Mouse (Mus musculus): ENCODE data around the gene S1pr4. TPM values are rescaled to one million over a fixed set of nuclear protein-coding genes. Genes with fewer than 3 reads are reported as not detected.
A peak's percentile ranks its signal among the peaks of the same experiment; 100 is the strongest.

S1pr4 gene
- polyA plus RNA-seq, 1 experiment from 2014 or later = 0.41 TPM

GRCm38 (mm10) chr10:81488081-81488480, 11.9 kb downstream of the S1pr4 start:
- 89% methylated on average over 11 of the region's 11 CpGs for whole genome bisulfite sequencing
- no peaks in the 10 kb centered on the region for H3K9me3 ChIP-seq
- no peak for ATAC-seq (ENCODE audit: low FRiP score, low read depth)
- H3K36me3 ChIP-seq = peaks cover 69% of the 10 kb centered on the region
- no peaks in the 10 kb centered on the region for H3K27me3 ChIP-seq
- H3K4me2 ChIP-seq (replicated peaks) = no peak overlapping the region
- no peak overlapping the region for H3K4me3 ChIP-seq
- H3K4me1 ChIP-seq = peaks cover 11% of the 10 kb centered on the region
- H3K27ac ChIP-seq (replicated peaks) = no peak overlapping the region
- H3K9ac ChIP-seq (replicated peaks) = no peak overlapping the region

GRCm38 (mm10) chr10:81486496-81486895, 13.4 kb downstream of the S1pr4 start:
- H3K36me3 ChIP-seq = peaks cover 54% of the 10 kb centered on the region
- ATAC-seq (ENCODE audit: low FRiP score, low read depth) = no peak
- whole genome bisulfite sequencing = 80% methylated on average over 10 of the region's 10 CpGs

GRCm38 (mm10) chr10:81485479-81486018, 14.4 kb downstream of the S1pr4 start:
- peaks cover 44% of the 10 kb centered on the region for H3K36me3 ChIP-seq
- peak overlapping the region; percentile 73 for H3K27ac ChIP-seq (replicated peaks)
- no peak overlapping the region for H3K9ac ChIP-seq (replicated peaks)
- peaks cover 30% of the 10 kb centered on the region for H3K4me1 ChIP-seq
- no peak for ATAC-seq (ENCODE audit: low FRiP score, low read depth)
- no peaks in the 10 kb centered on the region for H3K9me3 ChIP-seq
- no peak overlapping the region for H3K4me2 ChIP-seq (replicated peaks)
- H3K27me3 ChIP-seq = peaks cover 23% of the 10 kb centered on the region
- WGBS = 77% methylated on average over 7 of the region's 7 CpGs
- H3K4me3 ChIP-seq = no peak overlapping the region

More at GRCm38 (mm10) chr10:81486496-81486895, 13.4 kb downstream of the S1pr4 start:
- Histone ChIP-seq H3K27ac (replicated peaks) (no peak overlapping the region), H3K27me3 (peaks cover 14% of the 10 kb centered on the region), H3K4me2 (replicated peaks) (no peak overlapping the region), H3K9ac (replicated peaks) (no peak overlapping the region), H3K4me1 (peaks cover 23% of the 10 kb centered on the region), H3K9me3 (no peaks in the 10 kb centered on the region), H3K4me3 (no peak overlapping the region)

- no peaks in the 10 kb centered on the region for H3K9me3 ChIP-seq
- peaks cover 35% of the 10 kb centered on the region for H3K4me1 ChIP-seq
- no peak overlapping the region for H3K4me2 ChIP-seq (replicated peaks)
- ATAC-seq (ENCODE audit: low FRiP score, low read depth) = no peak
- no peak overlapping the region for H3K4me3 ChIP-seq
- peaks cover 28% of the 10 kb centered on the region for H3K27me3 ChIP-seq
- H3K9ac ChIP-seq (replicated peaks) = 0 out of 2 replicates have a peak overlapping the region, but pooled peaks have one; percentile 4
- peaks cover 39% of the 10 kb centered on the region for H3K36me3 ChIP-seq
- 31% methylated on average over 2 of the region's 2 CpGs for WGBS
- peak overlapping the region; percentile 73 for H3K27ac ChIP-seq (replicated peaks)
Measured at GRCm38 (mm10) chr10:81485060-81485449, 14.9 kb downstream of the S1pr4 start.

GRCm38 (mm10) chr10:81484441-81485059, 15.4 kb downstream of the S1pr4 start:
- peaks cover 31% of the 10 kb centered on the region for H3K27me3 ChIP-seq
- H3K4me2 ChIP-seq (replicated peaks) = peak overlapping the region; percentile 1; the same call in 1 of the 2 replicates
- WGBS = 52% methylated on average over 6 of the region's 6 CpGs
- H3K4me1 ChIP-seq = peaks cover 39% of the 10 kb centered on the region
- peak overlapping the region; percentile 73 for H3K27ac ChIP-seq (replicated peaks)
- no peak; the same call in 1 of the 2 replicates for ATAC-seq (ENCODE audit: low FRiP score, low read depth)
- 0 out of 2 replicates have a peak overlapping the region, but pooled peaks have one; percentile 4 for H3K9ac ChIP-seq (replicated peaks)
- peaks cover 34% of the 10 kb centered on the region for H3K36me3 ChIP-seq
- no peaks in the 10 kb centered on the region for H3K9me3 ChIP-seq
- no peak overlapping the region for H3K4me3 ChIP-seq

GRCm38 (mm10) chr10:81483983-81484382, 15.9 kb downstream of the S1pr4 start:
- H3K4me3 ChIP-seq = no peak overlapping the region
- no peaks in the 10 kb centered on the region for H3K9me3 ChIP-seq
- peaks cover 39% of the 10 kb centered on the region for H3K4me1 ChIP-seq
- ATAC-seq (ENCODE audit: low FRiP score, low read depth) = no peak
- H3K4me2 ChIP-seq (replicated peaks) = no peak overlapping the region
- peaks cover 32% of the 10 kb centered on the region for H3K27me3 ChIP-seq
- peak overlapping the region; percentile 73 for H3K27ac ChIP-seq (replicated peaks)
- H3K9ac ChIP-seq (replicated peaks) = no peak overlapping the region
- WGBS = 19% methylated on average over 9 of the region's 9 CpGs
- peaks cover 28% of the 10 kb centered on the region for H3K36me3 ChIP-seq

GRCm38 (mm10) chr10:81482533-81482889, 17.4 kb downstream of the S1pr4 start, which contains the start of gene Celf5:
Gene Celf5, minus strand, starts transcription at chr10:81482709.
- Histone ChIP-seq H3K27ac (replicated peaks) (peak within 1 kb of the TSS; percentile 73), H3K4me1 (peaks cover 46% of the 10 kb centered on the region)
- WGBS = 1% methylated on average over 35 of the region's 36 CpGs

GRCm38 (mm10) chr10:81481605-81482532, 18.1 kb downstream of the S1pr4 start:
- Histone ChIP-seq H3K27ac (replicated peaks) (peak overlapping the region; percentile 73), H3K4me2 (replicated peaks) (peak overlapping the region; percentile 63), H3K9me3 (no peaks in the 10 kb centered on the region), H3K4me3 (peak overlapping the region; percentile 62), H3K4me1 (peaks cover 52% of the 10 kb centered on the region), H3K9ac (replicated peaks) (peak overlapping the region; percentile 83), H3K36me3 (peaks cover 7% of the 10 kb centered on the region), H3K27me3 (peaks cover 53% of the 10 kb centered on the region)
- whole genome bisulfite sequencing = 2% methylated on average over 35 of the region's 35 CpGs
- ATAC-seq (ENCODE audit: low FRiP score, low read depth) = peak; percentile 21

More at GRCm38 (mm10) chr10:81482533-81482889, 17.4 kb downstream of the S1pr4 start, which contains the start of gene Celf5:
- H3K4me3 ChIP-seq = peak within 1 kb of the TSS; percentile 62
- H3K36me3 ChIP-seq = peaks cover 14% of the 10 kb centered on the region
- peak within 1 kb of the TSS; percentile 63 for H3K4me2 ChIP-seq (replicated peaks)
- peaks cover 46% of the 10 kb centered on the region for H3K27me3 ChIP-seq
- H3K9ac ChIP-seq (replicated peaks) = peak within 1 kb of the TSS; percentile 83
- H3K9me3 ChIP-seq = no peaks in the 10 kb centered on the region
- peak; percentile 63 for ATAC-seq (ENCODE audit: low FRiP score, low read depth)

- no peak overlapping the region for H3K4me2 ChIP-seq (replicated peaks)
- ATAC-seq (ENCODE audit: low FRiP score, low read depth) = no peak
- no peaks in the 10 kb centered on the region for H3K36me3 ChIP-seq
- no peak overlapping the region for H3K4me3 ChIP-seq
- H3K4me1 ChIP-seq = peaks cover 40% of the 10 kb centered on the region
- H3K27ac ChIP-seq (replicated peaks) = no peak overlapping the region
- no peaks in the 10 kb centered on the region for H3K9me3 ChIP-seq
- 86% methylated on average over 10 of the region's 10 CpGs for WGBS
- no peak overlapping the region for H3K9ac ChIP-seq (replicated peaks)
- H3K27me3 ChIP-seq = peaks cover 73% of the 10 kb centered on the region
Measured at GRCm38 (mm10) chr10:81474461-81474860, 25.5 kb downstream of the S1pr4 start.

GRCm38 (mm10) chr10:81473003-81473451, 26.9 kb downstream of the S1pr4 start:
- Histone ChIP-seq H3K9ac (replicated peaks) (peak overlapping the region; percentile 60; the same call in 1 of the 2 replicates), H3K27ac (replicated peaks) (peak overlapping the region; percentile 87), H3K4me2 (replicated peaks) (peak overlapping the region; percentile 68), H3K27me3 (peaks cover 76% of the 10 kb centered on the region), H3K4me1 (peaks cover 39% of the 10 kb centered on the region), H3K9me3 (no peaks in the 10 kb centered on the region), H3K4me3 (peak overlapping the region; percentile 46), H3K36me3 (peaks cover 9% of the 10 kb centered on the region; the same call in 1 of the 2 replicates)
- ATAC-seq (ENCODE audit: low FRiP score, low read depth) = peak; percentile 81
- WGBS = 2% methylated on average over 22 of the region's 22 CpGs

GRCm38 (mm10) chr10:81472403-81473002, 27.4 kb downstream of the S1pr4 start:
- Histone ChIP-seq H3K27me3 (peaks cover 76% of the 10 kb centered on the region), H3K27ac (replicated peaks) (peak overlapping the region; percentile 87), H3K9ac (replicated peaks) (peak overlapping the region; percentile 60), H3K4me3 (peak overlapping the region; percentile 46), H3K9me3 (no peaks in the 10 kb centered on the region), H3K36me3 (peaks cover 14% of the 10 kb centered on the region), H3K4me2 (replicated peaks) (peak overlapping the region; percentile 68), H3K4me1 (peaks cover 34% of the 10 kb centered on the region)
- 1% methylated on average over 16 of the region's 18 CpGs for WGBS
- ATAC-seq (ENCODE audit: low FRiP score, low read depth) = peak; percentile 55

All from midbrain, embryonic 12.5 days (tissue).